Mouse (Mus musculus) left cerebral cortex, postnatal 4 days (tissue): ENCODE measurements around the gene Morf4l1. TPM values are rescaled to one million over a fixed set of nuclear protein-coding genes. Genes with fewer than 3 reads are reported as not detected.
A peak's percentile ranks its signal among the peaks of the same experiment; 100 is the strongest.
"Not testable (repeated sequence)": the region's sequence is repeated elsewhere in the genome, so short reads cannot be mapped to it uniquely, and the experiment has no call there.

Experiments used
- DNase-seq: peaks from one replicate; pipeline ENCODE4 v3.0.0-alpha.2; 2022
- intact Hi-C: fragments of 180-260 bp; cut with DNase I; formaldehyde crosslinking; loops from one replicate; pipeline ENCODE4 v1.15.1; 2025
- total RNA-seq, 2 experiments: library from RNA; stranded (reverse); gene quantifications; 2 replicates each; pipeline ENCODE4 v1.2.3; 2021

Gene Morf4l1
- total RNA-seq, 2 experiments from 2014 or later, result 436 to 445 TPM

- intact Hi-C loops, result no loop called here
- no peak for DNase-seq
These were observed 730 bp upstream of the Morf4l1 start for GRCm38 (mm10) chr9:90115308-90115700.

- intact Hi-C loops, result no loop called here
- DNase-seq, result peak; percentile 91
These were observed 665 bp downstream of the Morf4l1 start for GRCm38 (mm10) chr9:90113651-90114566.

GRCm38 (mm10) chr9:90113151-90113550 lies 1.4 kb downstream of the Morf4l1 start:
- intact Hi-C loops, result no loop called here
- no peak for DNase-seq

- no peak for DNase-seq
- intact Hi-C loops, result loop anchor here (10.0 kb wide), 1 partner anchor 1655 kb away; the partner anchor contains the start of gene Gm20537
These were observed 5.2 kb downstream of the Morf4l1 start for GRCm38 (mm10) chr9:90109386-90109785.

- intact Hi-C loops, result loop anchor here (10.0 kb wide), 1 partner anchor 1653 kb away; the partner anchor contains the start of gene Gm20537
- DNase-seq, result no peak
These were observed 6.3 kb downstream of the Morf4l1 start for GRCm38 (mm10) chr9:90108272-90108671.

- intact Hi-C loops, result loop anchor here (10.0 kb wide), 1 partner anchor 1652 kb away; the partner anchor contains the start of gene Gm20537
- DNase-seq, result no peak
These were observed 7.7 kb downstream of the Morf4l1 start for GRCm38 (mm10) chr9:90106915-90107314.

- intact Hi-C loops, result loop anchor here (10.0 kb wide), 1 partner anchor 1651 kb away; the partner anchor contains the start of gene Gm20537
These were observed 9.1 kb downstream of the Morf4l1 start for GRCm38 (mm10) chr9:90105462-90105861.

GRCm38 (mm10) chr9:90100760-90101159 lies 13.8 kb downstream of the Morf4l1 start:
- no peak for DNase-seq
- intact Hi-C loops, result loop anchor here (10.0 kb wide), 1 partner anchor 1646 kb away; the partner anchor contains the start of gene Gm20537

More at GRCm38 (mm10) chr9:90105462-90105861, 9.1 kb downstream of the Morf4l1 start:
- DNase-seq, result no peak

GRCm38 (mm10) chr9:90098934-90099333 lies 15.6 kb downstream of the Morf4l1 start:
- no peak for DNase-seq
- intact Hi-C loops, result no loop called here

GRCm38 (mm10) chr9:90089339-90090104 lies 25.1 kb downstream of the Morf4l1 start:
- intact Hi-C loops, result no loop called here
- DNase-seq, result no peak

GRCm38 (mm10) chr9:90087906-90088485 lies 26.6 kb downstream of the Morf4l1 start:
- intact Hi-C loops, result no loop called here
- no peak for DNase-seq

- intact Hi-C loops, result no loop called here
These were observed 29.7 kb downstream of the Morf4l1 start for GRCm38 (mm10) chr9:90084766-90085468.

GRCm38 (mm10) chr9:90084152-90084551 lies 30.4 kb downstream of the Morf4l1 start:
- intact Hi-C loops, result no loop called here
- no peak for DNase-seq

More at GRCm38 (mm10) chr9:90084766-90085468, 29.7 kb downstream of the Morf4l1 start:
- no peak for DNase-seq

GRCm38 (mm10) chr9:90082992-90083391 lies 31.6 kb downstream of the Morf4l1 start:
- DNase-seq, result no peak
- intact Hi-C loops, result no loop called here

- intact Hi-C loops, DNase-seq: not testable (repeated sequence)
These were observed 32.6 kb downstream of the Morf4l1 start for GRCm38 (mm10) chr9:90081961-90082360.

GRCm38 (mm10) chr9:90076849-90077461 lies 37.6 kb downstream of the Morf4l1 start:
- DNase-seq, result peak; percentile 66
- intact Hi-C loops, result loop anchor here (10.0 kb wide), 1 partner anchor 102 kb away; no protein-coding TSS in a partner anchor

GRCm38 (mm10) chr9:90076131-90076530 lies 38.4 kb downstream of the Morf4l1 start:
- DNase-seq, result no peak
- intact Hi-C loops, result loop anchor here (10.0 kb wide), 1 partner anchor 101 kb away; no protein-coding TSS in a partner anchor

GRCm38 (mm10) chr9:90075336-90075735 lies 39.2 kb downstream of the Morf4l1 start:
- DNase-seq, result no peak
- intact Hi-C loops, result loop anchor here (10.0 kb wide), 1 partner anchor 101 kb away; no protein-coding TSS in a partner anchor

GRCm38 (mm10) chr9:90070174-90070573 lies 44.4 kb downstream of the Morf4l1 start:
- DNase-seq, result no peak
- intact Hi-C loops, result loop anchor here (10.0 kb wide), 1 partner anchor 95 kb away; no protein-coding TSS in a partner anchor
